ENCODE assay signal across 13 mouse cellular contexts in the genomic region with DNA sequence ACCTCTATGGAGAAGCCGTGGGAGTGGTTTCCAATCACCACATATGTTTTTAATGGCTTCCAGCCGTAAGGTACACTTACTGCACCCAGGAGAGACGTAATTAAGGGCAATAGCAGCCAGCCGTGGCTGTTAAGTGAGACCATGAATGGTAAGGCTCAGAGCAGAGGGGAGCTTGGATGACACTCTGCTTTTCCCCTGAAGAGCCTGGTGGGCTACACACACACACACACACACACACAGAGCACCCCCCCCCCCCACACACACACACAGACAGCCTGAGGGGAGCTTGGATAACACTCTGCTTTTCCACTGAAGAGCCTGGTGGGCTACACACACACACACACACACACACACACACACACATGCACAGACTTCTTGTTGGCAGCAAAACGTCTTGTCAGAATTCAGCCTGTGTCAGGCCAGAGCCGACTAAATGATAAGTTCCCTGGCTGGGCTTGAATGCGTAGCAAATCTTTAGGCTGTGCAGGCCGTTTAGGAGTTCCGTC.
DNase-seq lines count a peak whose midpoint lies in the region; ATAC-seq lines count a peak whose summit lies in the region.
"Had no signal": no experiment of that assay in that cellular context is flagged by ENCODE, and none has a peak within 500 bp of the region (broad histone marks: within the 10 kb centered on the region; RNA-seq: fewer than 3 reads in every experiment).

No protein-coding gene starts in this region.

- peak overlapping the region; percentile 69 for H3K27ac ChIP-seq in embryonic facial prominence, embryonic 12.5 days
- H3K27ac ChIP-seq in hindbrain, embryonic 14.5 days = peak overlapping the region; percentile 45
- H3K27ac ChIP-seq: layer of hippocampus, adult 2 months; liver, embryonic 14.5 days had no signal

- intact Hi-C loops in left cerebral cortex, postnatal 4 days (cut with DNase I) = no loop called here

- H3K9me3 ChIP-seq in embryonic facial prominence, embryonic 12.5 days = no peaks in the 10 kb centered on the region
- no peaks in the 10 kb centered on the region for H3K9me3 ChIP-seq in hindbrain, embryonic 14.5 days (ENCODE audit: control insufficient read depth, low read length)

- ATAC-seq in embryonic facial prominence, embryonic 12.5 days (ENCODE audit: insufficient number of reproducible peaks, insufficient read depth, low FRiP score, low TSS enrichment) = peak; percentile 91
- ATAC-seq in hindbrain, embryonic 14.5 days (ENCODE audit: low FRiP score) = peak; percentile 76
- ATAC-seq in monocyte, adult 5-6 weeks (replicated peaks; ENCODE audit: insufficient number of reproducible peaks, low FRiP score, low TSS enrichment, poor library complexity, severe bottlenecking) = no peak

- no peak overlapping the region for H3K4me3 ChIP-seq in embryonic facial prominence, embryonic 12.5 days
- no peak overlapping the region for H3K4me3 ChIP-seq in hindbrain, embryonic 14.5 days (replicated peaks; ENCODE audit: low read length)
- H3K4me3 ChIP-seq: erythroblast, embryonic 14.5 days; layer of hippocampus, adult 2 months had no signal

- WGBS in embryonic facial prominence, embryonic 12.5 days = 16% methylated on average over 9 of the region's 9 CpGs
- WGBS in hindbrain, embryonic 14.5 days = 29% methylated on average over 9 of the region's 9 CpGs

- H3K36me3 ChIP-seq in embryonic facial prominence, embryonic 12.5 days = no peaks in the 10 kb centered on the region
- H3K36me3 ChIP-seq in hindbrain, embryonic 14.5 days (replicated peaks; ENCODE audit: control insufficient read depth, insufficient read depth) = peaks cover 6% of the 10 kb centered on the region; the same call in 1 of the 2 replicates

- H3K4me2 ChIP-seq in embryonic facial prominence, embryonic 12.5 days (replicated peaks) = peak overlapping the region; percentile 20; the same call in 1 of the 2 replicates
- no peak overlapping the region for H3K4me2 ChIP-seq in hindbrain, embryonic 14.5 days (replicated peaks)

- DNase-seq in left cerebral cortex, postnatal 4 days = peak; percentile 44
- DNase-seq in left cerebral cortex, adult 18-20 months (ENCODE audit: low spot score in 2 of 2) = no peak
- peak; percentile 50 for DNase-seq in hindbrain, embryonic 14.5 days (ENCODE audit: low spot score)
- DNase-seq in neural tube, embryonic 10.5 days (ENCODE audit: extremely low spot score, low spot score) = peak; percentile 52
- DNase-seq in testis, postnatal 10 days (ENCODE audit: low spot score) = no peak
- no peak for DNase-seq in c-Kit-positive CD71-positive TER-119-positive erythroid progenitor cells, embryonic 14.5 days (ENCODE audit: low spot score)
- DNase-seq: adrenal gland, postnatal 25 days; heart, postnatal 10 days had no signal

- H3K9ac ChIP-seq in embryonic facial prominence, embryonic 12.5 days = no peak overlapping the region
- 0 out of 2 replicates have a peak overlapping the region, but pooled peaks have one; percentile 10 for H3K9ac ChIP-seq in hindbrain, embryonic 14.5 days
- H3K9ac ChIP-seq: liver, embryonic 14.5 days had no signal

- H3K4me1 ChIP-seq in embryonic facial prominence, embryonic 12.5 days = peaks cover 41% of the 10 kb centered on the region
- H3K4me1 ChIP-seq in hindbrain, embryonic 14.5 days (replicated peaks; ENCODE audit: control insufficient read depth, insufficient read depth, low read length) = peaks cover 30% of the 10 kb centered on the region

- H3K27me3 ChIP-seq in embryonic facial prominence, embryonic 12.5 days = no peaks in the 10 kb centered on the region
- H3K27me3 ChIP-seq in hindbrain, embryonic 14.5 days (ENCODE audit: control insufficient read depth, insufficient read depth, low read length) = no peaks in the 10 kb centered on the region

Comparison
In these comparisons a context has a peak if more than half of its experiments do, and no peak if none do; other contexts are left out.
1. DNase-seq: peak in left cerebral cortex, postnatal 4 days (single experiment), hindbrain, embryonic 14.5 days (single experiment) and neural tube, embryonic 10.5 days (single experiment); none in left cerebral cortex, adult 18-20 months (0 of 2), testis, postnatal 10 days (single experiment) and c-Kit-positive CD71-positive TER-119-positive erythroid progenitor cells, embryonic 14.5 days (single experiment).